Mouse (Mus musculus): ENCODE results near the gene Col4a6. TPM values are rescaled to one million over a fixed set of nuclear protein-coding genes. Genes with fewer than 3 reads are reported as not detected.

Gene Col4a6
- polyA plus RNA-seq (2017; shearing (Covaris generic)), result not detected

GRCm38 (mm10) chrX:141473470-141474302, at the start of gene Col4a6:
Gene Col4a6 (minus strand): TSS chrX:141474076.
- no peak for ATAC-seq

- no peak for ATAC-seq
Observed at GRCm38 (mm10) chrX:141503125-141503524, 29.2 kb upstream of the Col4a6 start.

- no peak for ATAC-seq
Observed at GRCm38 (mm10) chrX:141494545-141494944, 20.7 kb upstream of the Col4a6 start.

- no peak for ATAC-seq
Observed at GRCm38 (mm10) chrX:141475566-141476327, 1.9 kb upstream of the Col4a6 start.

GRCm38 (mm10) chrX:141475110-141475509, 1.2 kb upstream of the Col4a6 start, which contains the start of gene Col4a5:
Gene Col4a5 (plus strand): TSS chrX:141475385.
- ATAC-seq, result no peak

GRCm38 (mm10) chrX:141447936-141448335, 25.9 kb downstream of the Col4a6 start:
- ATAC-seq, result no peak

GRCm38 (mm10) chrX:141439423-141439822, 34.5 kb downstream of the Col4a6 start:
- ATAC-seq, result no peak

GRCm38 (mm10) chrX:141436780-141437179, 37.1 kb downstream of the Col4a6 start:
- ATAC-seq, result no peak

- no peak for ATAC-seq
Observed at GRCm38 (mm10) chrX:141415318-141415717, 58.6 kb downstream of the Col4a6 start.

- ATAC-seq, result no peak
Observed at GRCm38 (mm10) chrX:141396243-141396642, 77.6 kb downstream of the Col4a6 start.

- ATAC-seq, result no peak
Observed at GRCm38 (mm10) chrX:141385399-141386105, 88.3 kb downstream of the Col4a6 start.

- no peak for ATAC-seq
Observed at GRCm38 (mm10) chrX:141384632-141385031, 89.2 kb downstream of the Col4a6 start.

- no peak for ATAC-seq
Observed at GRCm38 (mm10) chrX:141370276-141370675, 103.6 kb downstream of the Col4a6 start.

GRCm38 (mm10) chrX:141363331-141363730, 110.5 kb downstream of the Col4a6 start:
- no peak for ATAC-seq

- no peak for ATAC-seq
Observed at GRCm38 (mm10) chrX:141341417-141341816, 132.5 kb downstream of the Col4a6 start.

GRCm38 (mm10) chrX:141328044-141328443, 145.8 kb downstream of the Col4a6 start:
- no peak for ATAC-seq

- ATAC-seq, result no peak
Observed at GRCm38 (mm10) chrX:141324201-141324600, 149.7 kb downstream of the Col4a6 start.

GRCm38 (mm10) chrX:141316217-141316616, 157.7 kb downstream of the Col4a6 start:
- no peak for ATAC-seq

- ATAC-seq, result no peak
Observed at GRCm38 (mm10) chrX:141315795-141316194, 158.1 kb downstream of the Col4a6 start.

- ATAC-seq, result no peak
Observed at GRCm38 (mm10) chrX:141292702-141293462, 181.0 kb downstream of the Col4a6 start.

GRCm38 (mm10) chrX:141276397-141276796, 197.5 kb downstream of the Col4a6 start:
- ATAC-seq, result no peak

GRCm38 (mm10) chrX:141265986-141266385, 207.9 kb downstream of the Col4a6 start:
- ATAC-seq, result no peak

All from inflammation-experienced regulatory T-cells, adult 6 months (primary cell).